In the genomic region with DNA sequence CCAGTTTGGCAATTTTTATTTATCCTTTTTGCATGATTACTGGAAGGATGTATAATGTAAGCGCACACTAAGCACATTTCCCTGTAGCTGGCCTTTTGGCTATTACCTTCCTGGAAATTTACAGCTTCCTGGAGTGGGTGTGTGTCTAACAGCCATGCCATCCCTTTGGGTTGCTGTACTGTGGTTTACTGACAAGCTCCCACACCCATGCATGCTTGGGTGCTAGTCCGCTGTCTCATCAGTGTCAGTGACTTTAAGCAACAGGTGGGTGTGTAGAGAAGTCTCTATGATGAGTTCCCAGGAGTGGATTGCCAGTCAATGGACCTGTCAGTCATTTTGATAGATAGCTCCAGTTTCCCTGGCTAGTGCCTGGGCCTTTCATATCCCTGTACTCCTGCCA, we compare ENCODE assay signal across 21 mouse cellular contexts. TPM values are rescaled to one million over a fixed set of nuclear protein-coding genes. Genes with fewer than 3 reads are reported as not detected.
DNase-seq lines count a peak whose midpoint lies in the region; ATAC-seq and TF ChIP-seq lines count a peak whose summit lies in the region.
"Had no signal": no experiment of that assay in that cellular context is flagged by ENCODE, and none has a peak within 500 bp of the region (broad histone marks: within the 10 kb centered on the region; RNA-seq: fewer than 3 reads in every experiment).

No protein-coding gene starts in this region.

- no peak overlapping the region for H3K4me2 ChIP-seq in liver, embryonic 14.5 days (ENCODE audit: low read depth)
- no peak overlapping the region for H3K4me2 ChIP-seq in liver, embryonic 11.5 days
- no peak overlapping the region for H3K4me2 ChIP-seq in liver, embryonic 15.5 days
- H3K4me2 ChIP-seq: forebrain, embryonic 15.5 days; heart, embryonic 11.5 days; heart, embryonic 15.5 days; hindbrain, embryonic 13.5 days had no signal

- no peaks in the 10 kb centered on the region for H3K36me3 ChIP-seq in liver, embryonic 14.5 days (replicated peaks; ENCODE audit: control insufficient read depth, insufficient read depth, low read depth)
- H3K36me3 ChIP-seq in liver, embryonic 11.5 days (ENCODE audit: control insufficient read depth, insufficient read depth, low read length), result peaks cover 2% of the 10 kb centered on the region; the same call in 1 of the 2 replicates
- H3K36me3 ChIP-seq in liver, embryonic 15.5 days (replicated peaks), result peaks cover 20% of the 10 kb centered on the region
- H3K36me3 ChIP-seq: forebrain, embryonic 15.5 days; G1E; hindbrain, embryonic 13.5 days had no signal

- ATAC-seq in liver, embryonic 14.5 days (ENCODE audit: insufficient read depth), result 0 out of 2 replicates have a peak, but pooled peaks have one; percentile 22
- ATAC-seq in liver, embryonic 11.5 days (replicated peaks; ENCODE audit: low FRiP score), result no peak
- peak; percentile 43 for ATAC-seq in activated CD4-positive, CD25-positive, alpha-beta regulatory T cell, adult 4 months
- ATAC-seq in liver, embryonic 15.5 days (ENCODE audit: insufficient read depth), result peak; percentile 36; the same call in 1 of the 2 replicates
- no peak for ATAC-seq in megakaryocyte progenitor cell, adult 5-6 weeks (replicated peaks; ENCODE audit: poor library complexity)
- ATAC-seq: CD4-positive, CD25-positive, alpha-beta regulatory T cell, adult 4 months; forebrain, embryonic 15.5 days; hindbrain, postnatal 0 days had no signal

- no peak overlapping the region for H3K27ac ChIP-seq in liver, embryonic 14.5 days
- no peak overlapping the region for H3K27ac ChIP-seq in liver, embryonic 11.5 days (ENCODE audit: low read depth, low read length)
- H3K27ac ChIP-seq in liver, embryonic 15.5 days (replicated peaks), result no peak overlapping the region; the same call in 1 of the 2 replicates
- H3K27ac ChIP-seq: forebrain, embryonic 15.5 days; heart, adult 2 months; heart, embryonic 15.5 days; hindbrain, embryonic 13.5 days; hindbrain, postnatal 0 days had no signal

- 0 out of 2 replicates have a peak overlapping the region, but pooled peaks have one; percentile 5 for H3K9ac ChIP-seq in liver, embryonic 14.5 days (replicated peaks)
- no peak overlapping the region for H3K9ac ChIP-seq in liver, embryonic 11.5 days (ENCODE audit: low read depth, low read length)
- H3K9ac ChIP-seq in liver, embryonic 15.5 days, result no peak overlapping the region
- H3K9ac ChIP-seq: forebrain, embryonic 15.5 days; heart, embryonic 15.5 days; hindbrain, embryonic 13.5 days had no signal

- peaks cover 5 to 10% of the 10 kb centered on the region in 2 experiments; a peak in 3 of 4 replicates for H3K4me1 ChIP-seq in liver, embryonic 14.5 days (replicated peaks; ENCODE audit: control insufficient read depth in 2 of 2, insufficient read depth in 2 of 2, low read length in 1 of 2)
- peaks cover 7% of the 10 kb centered on the region for H3K4me1 ChIP-seq in liver, embryonic 11.5 days (replicated peaks; ENCODE audit: control insufficient read depth, insufficient read depth, low read length)
- H3K4me1 ChIP-seq in liver, embryonic 15.5 days (replicated peaks), result peaks cover 25% of the 10 kb centered on the region
- H3K4me1 ChIP-seq: forebrain, embryonic 15.5 days; hindbrain, embryonic 13.5 days had no signal

- WGBS in liver, embryonic 14.5 days (ENCODE audit: insufficient replicate concordance), result 41% methylated on average over 2 of the region's 2 CpGs
- WGBS in liver, embryonic 11.5 days, result 75% methylated on average over 2 of the region's 2 CpGs
- WGBS in liver, embryonic 15.5 days (ENCODE audit: insufficient replicate concordance), result 46% methylated on average over 2 of the region's 2 CpGs

- no peaks in the 10 kb centered on the region for H3K27me3 ChIP-seq in liver, embryonic 14.5 days (ENCODE audit: control insufficient read depth, insufficient read depth, low read length)
- no peaks in the 10 kb centered on the region for H3K27me3 ChIP-seq in liver, embryonic 11.5 days (replicated peaks; ENCODE audit: control insufficient read depth, insufficient read depth, low read length)
- no peaks in the 10 kb centered on the region for H3K27me3 ChIP-seq in liver, embryonic 15.5 days
- H3K27me3 ChIP-seq: forebrain, embryonic 15.5 days; heart, embryonic 15.5 days had no signal

- no peak for TF ChIP-seq EP300 in liver, embryonic 14.5 days (IDR thresholded peaks at IDR 0.05; ENCODE audit: low read depth)

- H3K9me3 ChIP-seq in liver, embryonic 14.5 days (ENCODE audit: control insufficient read depth, low read length), result no peaks in the 10 kb centered on the region
- H3K9me3 ChIP-seq in liver, embryonic 11.5 days (ENCODE audit: control insufficient read depth, low read length), result no peaks in the 10 kb centered on the region
- H3K9me3 ChIP-seq in liver, embryonic 15.5 days (replicated peaks), result no peaks in the 10 kb centered on the region
- H3K9me3 ChIP-seq: forebrain, embryonic 15.5 days; G1E; heart, embryonic 15.5 days; hindbrain, embryonic 13.5 days had no signal

- TF ChIP-seq CTCF in liver, embryonic 14.5 days (IDR thresholded peaks at IDR 0.05; ENCODE audit: low read depth), result no peak

- no peak overlapping the region for H3K4me3 ChIP-seq in liver, embryonic 14.5 days (ENCODE audit: insufficient read depth in 1 of 2, low read depth in 2 of 2, low read length in 2 of 2)
- H3K4me3 ChIP-seq in liver, embryonic 11.5 days (ENCODE audit: low read depth, low read length), result no peak overlapping the region
- H3K4me3 ChIP-seq in liver, embryonic 15.5 days (replicated peaks), result no peak overlapping the region
- H3K4me3 ChIP-seq: erythroblast, embryonic 14.5 days; forebrain, embryonic 15.5 days; heart, adult 2 months; heart, embryonic 15.5 days; hindbrain, embryonic 13.5 days had no signal

- DNase-seq in liver, embryonic 14.5 days (ENCODE audit: low read depth in 3 of 3, low spot score in 3 of 3), result no peak
- no peak for DNase-seq in liver, embryonic 11.5 days (ENCODE audit: low spot score)
- no peak for DNase-seq in yolk sac, embryonic 10.5 days (ENCODE audit: low spot score)
- DNase-seq: adrenal gland, postnatal 14 days; cerebellum, adult 11-12 months; cerebellum, adult 9-10 months; cerebellum, postnatal 25 days; gastrocnemius, postnatal 10 days; heart, postnatal 14 days had no signal

RNA-seq across cellular contexts. Expression of a gene that starts 37.3 kb away (rescaled TPM):
- 68.4 and 77.0 TPM in 2 replicates for polyA plus RNA-seq in liver, embryonic 14.5 days (2012; rRNA removed)
- polyA plus RNA-seq in liver, embryonic 14.5 days (2014; fragmentation: Nextera tagmentation; extraction: Ambion mirVana), result 149 and 166 TPM in 2 replicates
- 87.7 and 97.0 TPM in 2 replicates for polyA plus RNA-seq in liver, embryonic 11.5 days (2014; fragmentation: Nextera tagmentation; extraction: Ambion mirVana)
- polyA plus RNA-seq in activated CD4-positive, CD25-positive, alpha-beta regulatory T cell, adult 4 months (2017; shearing (Covaris generic)), result 1 to 10 TPM; 2.7 to 4.0 TPM
- polyA plus RNA-seq in liver, embryonic 15.5 days (2015; fragmentation: Nextera tagmentation; extraction: Ambion mirVana), result 169 and 191 TPM in 2 replicates
- total RNA-seq in megakaryocyte progenitor cell, adult 5-6 weeks (2015), result 71.2 and 72.0 TPM in 2 replicates
- 131 and 167 TPM in 2 replicates for total RNA-seq in megakaryocyte progenitor cell, adult 5-6 weeks (2017)

RNA-seq across cellular contexts. Expression of a gene that starts 43.3 kb away (rescaled TPM):
- 71.0 and 81.0 TPM in 2 replicates for polyA plus RNA-seq in liver, embryonic 14.5 days (2012; rRNA removed)
- 83.0 and 115 TPM in 2 replicates for polyA plus RNA-seq in liver, embryonic 14.5 days (2014; fragmentation: Nextera tagmentation; extraction: Ambion mirVana)
- 76.4 and 85.4 TPM in 2 replicates for polyA plus RNA-seq in liver, embryonic 11.5 days (2014; fragmentation: Nextera tagmentation; extraction: Ambion mirVana)
- 10 to 100 TPM; 27.2 to 28.3 TPM for polyA plus RNA-seq in activated CD4-positive, CD25-positive, alpha-beta regulatory T cell, adult 4 months (2017; shearing (Covaris generic))
- polyA plus RNA-seq in liver, embryonic 15.5 days (2015; fragmentation: Nextera tagmentation; extraction: Ambion mirVana), result 134 and 144 TPM in 2 replicates
- total RNA-seq in megakaryocyte progenitor cell, adult 5-6 weeks (2015), result 6.9 and 10.0 TPM in 2 replicates
- total RNA-seq in megakaryocyte progenitor cell, adult 5-6 weeks (2017), result 12.5 TPM in 2 replicates

Comparison
In these comparisons a context has a peak if more than half of its experiments do, and no peak if none do; other contexts are left out.
1. ATAC-seq: peak in liver, embryonic 14.5 days (single experiment), activated CD4-positive, CD25-positive, alpha-beta regulatory T cell, adult 4 months (single experiment) and liver, embryonic 15.5 days (single experiment); none in liver, embryonic 11.5 days (single experiment) and megakaryocyte progenitor cell, adult 5-6 weeks (single experiment).
2. RNA of a gene that starts 37.3 kb away (polyA plus RNA-seq): 169 to 191 TPM in liver, embryonic 15.5 days, 68.4 to 166 TPM in liver, embryonic 14.5 days and 87.7 to 97.0 TPM in liver, embryonic 11.5 days; 2.7 to 4.0 TPM in activated CD4-positive, CD25-positive, alpha-beta regulatory T cell, adult 4 months; every median in the first group is over 10 times any median in the second.